Mouse (Mus musculus): Measurements from ENCODE around the gene Ctsf.

- TF ChIP-seq CTCF (IDR thresholded peaks at IDR 0.05; ENCODE audit: extremely low read depth, insufficient read depth, low read length): no peak
- no peak for TF ChIP-seq POLR2A (IDR thresholded peaks at IDR 0.05; ENCODE audit: extremely low read depth, insufficient read depth, low read length)
These were observed 8.1 kb downstream of the Ctsf start for GRCm38 (mm10) chr19:4863048-4863447.

All from cortical plate, adult 2 months (tissue).